Mouse (Mus musculus) heart, embryonic 13.5 days (tissue): ENCODE measurements around the gene Slc4a7. TPM values are rescaled to one million over a fixed set of nuclear protein-coding genes. Genes with fewer than 3 reads are reported as not detected.

ENCODE experiments used
- ATAC-seq: fragments of 200-750 bp; cut with Nextera tagmentation; 2 replicates; pipeline ENCODE4 v1.8.0; 2017; ENCODE audit warnings: moderate TSS enrichment; ENCODE audit not compliant: insufficient number of reproducible peaks, low FRiP score, low TSS enrichment; ENCODE audit errors: extremely low read depth
- H3K27ac ChIP-seq: fragments of 300-500 bp; sonication (generic); replicated peaks from 2 replicates; pipeline ENCODE4 v1.5.1; 2015; ENCODE audit warnings: moderate library complexity, mild to moderate bottlenecking, inconsistent platforms
- H3K27me3 ChIP-seq: fragments of 300-500 bp; sonication (generic); replicated peaks from 2 replicates; pipeline ENCODE4 v1.6.1; 2015; ENCODE audit warnings: mild to moderate bottlenecking, inconsistent platforms
- H3K36me3 ChIP-seq: fragments of 300-500 bp; sonication (generic); 2 replicates; pipeline ENCODE4 v1.6.1; 2015; ENCODE audit warnings: mild to moderate bottlenecking, inconsistent platforms
- H3K4me1 ChIP-seq: fragments of 300-500 bp; sonication (generic); 2 replicates; pipeline ENCODE4 v1.6.1; 2015; ENCODE audit warnings: inconsistent platforms
- H3K4me2 ChIP-seq: fragments of 300-500 bp; sonication (generic); 2 replicates; pipeline ENCODE4 v1.6.1; 2015; ENCODE audit warnings: inconsistent platforms, mild to moderate bottlenecking, moderate library complexity
- H3K4me3 ChIP-seq: fragments of 300-500 bp; sonication (generic); 2 replicates; pipeline ENCODE4 v1.5.1; 2015; ENCODE audit warnings: moderate library complexity, mild to moderate bottlenecking, inconsistent platforms
- H3K9ac ChIP-seq: fragments of 300-500 bp; sonication (generic); 2 replicates; pipeline ENCODE4 v1.6.1; 2015; ENCODE audit warnings: inconsistent platforms, mild to moderate bottlenecking, moderate library complexity
- H3K9me3 ChIP-seq: fragments of 300-500 bp; sonication (generic); 2 replicates; pipeline ENCODE4 v1.6.1; 2016; ENCODE audit warnings: inconsistent platforms
- WGBS: fragments of 180-500 bp; shearing (Covaris S2); methylation state at CpG from one replicate; pipeline ENCODE4 v1.1.7; 2015; ENCODE audit warnings: mixed read lengths; 5-methylcytosine and 5-hydroxymethylcytosine counted together
- polyA plus RNA-seq: library from polyadenylated mRNA; unstranded; fragments of >200 nt; fragmentation: Nextera tagmentation; extraction: Ambion mirVana; gene quantifications from 2 replicates; pipeline ENCODE4 v1.2.1, GENCODE M21; 2015

Gene Slc4a7
- polyA plus RNA-seq = 12.5 and 12.6 TPM in 2 replicates

DNA sequence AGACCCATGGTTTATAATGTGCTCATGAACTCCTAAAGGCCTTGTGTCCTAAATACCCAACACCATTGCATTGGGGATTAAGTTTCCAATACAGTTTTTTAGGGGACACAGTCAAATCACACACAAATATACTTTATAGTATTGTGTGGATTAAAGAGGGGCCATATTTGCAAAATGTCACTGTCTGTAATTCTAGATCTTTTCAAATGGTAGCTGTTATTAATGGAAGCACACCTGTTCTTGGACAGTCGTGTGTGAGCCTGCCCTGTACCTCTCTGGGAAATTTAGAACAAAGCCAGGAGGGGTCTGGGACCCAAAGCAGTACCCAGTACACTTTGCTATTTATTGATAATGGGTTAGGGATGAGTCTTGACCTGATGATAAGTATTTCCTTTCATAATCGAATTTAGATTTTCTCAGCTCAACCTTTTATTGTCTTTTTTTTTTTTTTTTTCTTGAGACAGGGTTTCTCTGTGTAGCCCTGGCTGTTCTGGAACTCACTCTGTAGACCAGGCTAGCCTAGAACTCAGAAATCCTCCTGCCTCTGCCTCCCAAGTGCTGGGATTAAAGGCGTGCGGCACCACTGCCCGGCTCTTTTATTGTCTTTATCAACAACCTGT lies at the start of gene Slc4a7:
Gene Slc4a7 (plus strand): TSS at position 570 of the 620 bp plus-strand sequence.
- Histone ChIP-seq H3K9me3 (no peaks in the 10 kb centered on the region), H3K9ac (peak within 1 kb of the TSS; percentile 98), H3K27me3 (no peaks in the 10 kb centered on the region), H3K4me3 (peak within 1 kb of the TSS; percentile 90), H3K27ac (peak within 1 kb of the TSS; percentile 95), H3K4me2 (peak within 1 kb of the TSS; percentile 78), H3K36me3 (no peaks in the 10 kb centered on the region), H3K4me1 (peaks cover 14% of the 10 kb centered on the region)
- 62% methylated on average over 5 of the region's 5 CpGs for WGBS
- ATAC-seq = no peak

- Histone ChIP-seq H3K36me3 (no peaks in the 10 kb centered on the region), H3K9me3 (no peaks in the 10 kb centered on the region), H3K9ac (no peak overlapping the region), H3K27me3 (no peaks in the 10 kb centered on the region), H3K4me1 (no peaks in the 10 kb centered on the region), H3K4me3 (no peak overlapping the region), H3K4me2 (no peak overlapping the region), H3K27ac (no peak overlapping the region)
- WGBS = 77% methylated on average over 1 of the region's 1 CpGs
- ATAC-seq = no peak
Observed at GRCm38 (mm10) chr14:14670597-14670996, 31.5 kb upstream of the Slc4a7 start.

GRCm38 (mm10) chr14:14681611-14682010 lies 20.5 kb upstream of the Slc4a7 start:
- WGBS = 65% methylated on average over 4 of the region's 4 CpGs
- no peaks in the 10 kb centered on the region for H3K4me1 ChIP-seq
- no peaks in the 10 kb centered on the region for H3K36me3 ChIP-seq
- H3K4me3 ChIP-seq = no peak overlapping the region
- H3K27ac ChIP-seq = no peak overlapping the region
- H3K9me3 ChIP-seq = no peaks in the 10 kb centered on the region
- H3K9ac ChIP-seq = no peak overlapping the region
- ATAC-seq = no peak
- no peak overlapping the region for H3K4me2 ChIP-seq
- no peaks in the 10 kb centered on the region for H3K27me3 ChIP-seq

- no peak for ATAC-seq
- Histone ChIP-seq H3K9ac (no peak overlapping the region), H3K9me3 (no peaks in the 10 kb centered on the region), H3K27me3 (no peaks in the 10 kb centered on the region), H3K4me3 (no peak overlapping the region), H3K36me3 (no peaks in the 10 kb centered on the region), H3K27ac (no peak overlapping the region), H3K4me2 (no peak overlapping the region), H3K4me1 (no peaks in the 10 kb centered on the region)
- 71% methylated on average over 4 of the region's 4 CpGs for WGBS
Observed at GRCm38 (mm10) chr14:14684771-14685170, 17.3 kb upstream of the Slc4a7 start.

GRCm38 (mm10) chr14:14686101-14686551 lies 16.0 kb upstream of the Slc4a7 start:
- Histone ChIP-seq H3K9ac (no peak overlapping the region), H3K27me3 (no peaks in the 10 kb centered on the region), H3K4me2 (no peak overlapping the region), H3K27ac (no peak overlapping the region), H3K36me3 (no peaks in the 10 kb centered on the region), H3K4me1 (no peaks in the 10 kb centered on the region), H3K9me3 (no peaks in the 10 kb centered on the region), H3K4me3 (no peak overlapping the region)
- no peak for ATAC-seq
- WGBS = 64% methylated on average over 7 of the region's 7 CpGs

DNA sequence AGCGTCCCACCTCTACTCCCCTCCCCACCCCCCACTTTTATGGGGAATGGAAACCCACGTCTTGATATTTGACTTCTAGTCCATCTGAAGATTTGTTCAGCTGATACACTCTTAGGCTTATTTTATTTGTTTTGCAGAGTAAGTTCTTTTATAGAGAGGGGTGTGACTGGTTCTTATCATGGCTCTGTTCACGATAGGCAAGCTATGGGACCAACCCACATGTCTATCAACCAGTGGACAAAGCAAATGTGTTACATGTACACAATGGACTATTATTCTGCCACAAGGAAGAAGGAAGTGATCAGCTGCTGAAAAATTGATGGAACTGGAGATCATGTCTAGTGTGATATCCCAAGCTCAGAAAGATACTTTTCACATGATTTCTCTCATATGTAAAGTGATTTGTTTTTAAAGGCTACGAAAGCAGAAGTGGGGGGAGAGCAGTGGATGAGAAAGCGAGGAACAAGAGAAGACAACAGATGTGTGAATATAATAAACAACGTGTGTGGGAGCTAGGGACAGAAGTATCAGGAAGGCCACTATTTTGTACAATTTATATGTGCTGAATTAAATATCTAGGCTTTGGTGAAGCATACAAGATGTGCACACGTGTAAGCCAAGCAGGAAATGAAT lies 14.7 kb upstream of the Slc4a7 start:
- no peak overlapping the region for H3K27ac ChIP-seq
- WGBS = 55% methylated on average over 7 of the region's 7 CpGs

DNA sequence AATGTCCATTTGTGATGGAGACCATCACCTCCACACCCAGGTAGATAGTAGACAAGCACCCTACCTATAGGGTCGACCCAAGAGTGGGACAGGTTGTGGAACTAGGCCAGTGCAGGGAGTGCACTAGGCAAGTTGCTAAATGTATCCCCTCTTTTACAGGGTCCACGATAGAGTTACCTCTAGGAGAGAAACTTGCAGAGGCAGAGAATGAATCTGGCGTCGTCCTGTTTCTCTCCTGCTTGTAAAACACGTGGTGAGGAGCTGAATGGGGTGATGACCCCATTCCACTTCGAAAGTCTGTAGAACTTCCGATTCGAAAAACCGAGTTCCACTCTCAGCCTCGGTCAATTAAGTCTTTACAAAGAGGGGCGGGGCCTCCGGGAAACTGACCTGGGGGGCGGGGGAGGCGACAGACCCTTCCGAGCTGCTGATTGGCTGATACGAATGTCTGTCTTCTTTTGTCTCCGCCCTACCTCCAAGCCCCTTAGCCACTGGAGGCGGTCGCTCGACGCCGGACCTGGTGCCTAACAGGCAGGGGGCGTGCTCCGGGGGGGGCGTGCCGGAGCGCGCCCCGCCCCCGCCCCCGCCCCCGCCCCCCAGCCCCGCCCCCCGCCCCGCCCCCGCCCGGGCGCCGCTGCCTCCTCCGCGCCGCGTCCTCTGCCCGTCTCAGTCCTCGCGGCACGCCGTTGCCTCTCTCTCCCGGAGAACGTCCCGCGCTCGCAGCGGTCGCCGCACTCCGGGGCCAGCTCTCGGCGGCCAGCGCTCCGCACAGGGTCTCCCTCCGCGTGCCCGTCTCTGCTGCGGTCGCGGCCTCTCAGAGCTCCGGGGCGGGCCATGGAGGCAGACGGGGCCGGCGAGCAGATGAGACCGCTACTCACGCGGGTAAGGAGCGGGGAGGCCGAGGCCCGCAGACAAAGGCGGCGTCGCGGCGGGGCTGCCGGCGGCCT lies 593 bp downstream of the Slc4a7 start:
- Histone ChIP-seq H3K27me3 (no peaks in the 10 kb centered on the region), H3K36me3 (no peaks in the 10 kb centered on the region), H3K4me2 (peak overlapping the region; percentile 78), H3K27ac (peak overlapping the region; percentile 95), H3K9ac (peak overlapping the region; percentile 98), H3K9me3 (no peaks in the 10 kb centered on the region), H3K4me3 (peak overlapping the region; percentile 90), H3K4me1 (peaks cover 14% of the 10 kb centered on the region)
- WGBS = under 1% methylated on average over 52 of the region's 85 CpGs
- peak; percentile 96 for ATAC-seq

More for the DNA sequence above, 14.7 kb upstream of the Slc4a7 start:
- H3K9ac ChIP-seq = no peak overlapping the region
- H3K9me3 ChIP-seq = no peaks in the 10 kb centered on the region
- no peak overlapping the region for H3K4me3 ChIP-seq
- H3K36me3 ChIP-seq = no peaks in the 10 kb centered on the region
- H3K27me3 ChIP-seq = no peaks in the 10 kb centered on the region
- no peak overlapping the region for H3K4me2 ChIP-seq
- no peak for ATAC-seq
- H3K4me1 ChIP-seq = no peaks in the 10 kb centered on the region

DNA sequence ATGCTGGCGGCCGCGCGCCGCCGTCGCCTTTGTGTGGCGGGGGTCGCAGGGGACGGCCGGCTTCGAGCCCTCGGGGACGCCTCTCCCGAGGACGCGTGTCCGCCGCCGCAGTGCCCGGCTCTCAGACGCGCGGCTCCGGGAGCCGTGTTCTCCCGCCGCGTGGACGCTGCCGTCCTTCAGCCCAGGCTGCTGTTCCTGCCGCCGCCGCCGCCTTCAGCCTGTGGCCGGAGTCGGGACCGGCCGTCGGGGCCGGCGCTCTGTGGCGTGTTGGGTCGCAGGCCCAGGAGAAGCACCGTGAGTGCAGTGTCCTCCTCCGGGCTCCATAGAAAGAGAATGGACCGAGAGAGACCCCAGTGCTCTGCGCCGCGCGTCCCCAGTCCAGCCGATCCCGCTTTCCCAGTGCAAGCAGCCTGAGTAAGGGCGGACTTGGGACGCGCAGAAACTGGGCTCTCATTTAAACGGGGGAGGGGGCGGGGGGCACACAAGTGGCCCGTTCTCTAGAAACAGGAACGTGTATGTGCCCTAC lies 1.3 kb downstream of the Slc4a7 start:
- Histone ChIP-seq H3K4me1 (peaks cover 14% of the 10 kb centered on the region), H3K9ac (peak overlapping the region; percentile 98), H3K36me3 (peaks cover 3% of the 10 kb centered on the region), H3K27me3 (no peaks in the 10 kb centered on the region), H3K27ac (peak overlapping the region; percentile 95), H3K4me2 (peak overlapping the region; percentile 78), H3K9me3 (no peaks in the 10 kb centered on the region), H3K4me3 (peak overlapping the region; percentile 90)
- under 1% methylated on average over 56 of the region's 60 CpGs for WGBS
- ATAC-seq = peak; percentile 26

- Histone ChIP-seq H3K27me3 (no peaks in the 10 kb centered on the region), H3K4me3 (peak overlapping the region; percentile 90), H3K36me3 (peaks cover 5% of the 10 kb centered on the region), H3K4me1 (peaks cover 14% of the 10 kb centered on the region), H3K9ac (peak overlapping the region; percentile 98), H3K4me2 (peak overlapping the region; percentile 78), H3K27ac (no peak overlapping the region), H3K9me3 (no peaks in the 10 kb centered on the region)
- WGBS = 81% methylated on average over 2 of the region's 2 CpGs
- no peak for ATAC-seq
Observed at GRCm38 (mm10) chr14:14704651-14705050, 2.6 kb downstream of the Slc4a7 start.

GRCm38 (mm10) chr14:14705126-14705525 lies 3.0 kb downstream of the Slc4a7 start:
- Histone ChIP-seq H3K4me2 (no peak overlapping the region), H3K9me3 (no peaks in the 10 kb centered on the region), H3K9ac (no peak overlapping the region), H3K36me3 (peaks cover 5% of the 10 kb centered on the region), H3K4me1 (peaks cover 14% of the 10 kb centered on the region), H3K4me3 (no peak overlapping the region), H3K27me3 (no peaks in the 10 kb centered on the region), H3K27ac (no peak overlapping the region)
- WGBS = 86% methylated on average over 3 of the region's 3 CpGs
- ATAC-seq = no peak

GRCm38 (mm10) chr14:14706381-14706780 lies 4.3 kb downstream of the Slc4a7 start:
- ATAC-seq = no peak
- Histone ChIP-seq H3K27ac (no peak overlapping the region), H3K4me1 (peaks cover 14% of the 10 kb centered on the region), H3K9ac (no peak overlapping the region), H3K9me3 (no peaks in the 10 kb centered on the region), H3K36me3 (peaks cover 15% of the 10 kb centered on the region), H3K4me2 (no peak overlapping the region), H3K4me3 (no peak overlapping the region), H3K27me3 (no peaks in the 10 kb centered on the region)
- WGBS = 76% methylated on average over 1 of the region's 1 CpGs
